Mouse (Mus musculus) limb, embryonic 12.5 days (tissue): ENCODE data around the gene Cst6. TPM values are rescaled to one million over a fixed set of nuclear protein-coding genes. Genes with fewer than 3 reads are reported as not detected.

Experiments used
- polyA plus RNA-seq: library from polyadenylated mRNA; unstranded; fragments of >200 nt; fragmentation: Nextera tagmentation; extraction: Ambion mirVana; gene quantifications from 2 replicates; pipeline ENCODE4 v1.2.1, GENCODE M21; 2016

Cst6 gene
- polyA plus RNA-seq, 1 experiment from 2014 or later: 1.4 TPM

Other genes starting within 250 kb of the Cst6 start
- 237 and 239 TPM in 2 replicates for gene Rab1b, start 242.5 kb downstream of the Cst6 start, polyA plus RNA-seq
- 28.1 and 32.1 TPM in 2 replicates for gene Klc2, start 231.0 kb downstream of the Cst6 start, polyA plus RNA-seq
- gene Pacs1, start 76.5 kb downstream of the Cst6 start, polyA plus RNA-seq: 25.9 and 32.2 TPM in 2 replicates
- gene Sf3b2, start 54.1 kb downstream of the Cst6 start, polyA plus RNA-seq: 380 and 389 TPM in 2 replicates
- 6.1 and 6.7 TPM in 2 replicates for gene Gal3st3, start 51.2 kb downstream of the Cst6 start, polyA plus RNA-seq
- gene Catsper1, start 13.8 kb downstream of the Cst6 start, polyA plus RNA-seq: not detected in 2 replicates
- 68.6 and 73.5 TPM in 2 replicates for gene Eif1ad, start 17.2 kb upstream of the Cst6 start, polyA plus RNA-seq
- 453 and 465 TPM in 2 replicates for gene Banf1, start 17.6 kb upstream of the Cst6 start, polyA plus RNA-seq
- gene Sart1, start 39.1 kb upstream of the Cst6 start, polyA plus RNA-seq: 111 and 118 TPM in 2 replicates
- 0.20 TPM in 2 replicates for gene Tsga10ip, start 53.0 kb upstream of the Cst6 start, polyA plus RNA-seq
- 310 and 324 TPM in 2 replicates for gene Drap1, start 75.4 kb upstream of the Cst6 start, polyA plus RNA-seq
- gene AI837181, start 75.6 kb upstream of the Cst6 start, polyA plus RNA-seq: 65.0 and 69.1 TPM in 2 replicates
- gene Fosl1, start 98.0 kb upstream of the Cst6 start, polyA plus RNA-seq: not detected in 2 replicates
- gene Ccdc85b, start 108.3 kb upstream of the Cst6 start, polyA plus RNA-seq: 10.4 and 10.8 TPM in 2 replicates
- gene Fibp, start 111.0 kb upstream of the Cst6 start, polyA plus RNA-seq: 130 and 140 TPM in 2 replicates
- gene Ctsw, start 118.9 kb upstream of the Cst6 start, polyA plus RNA-seq: 2.2 and 2.9 TPM in 2 replicates
- 138 and 139 TPM in 2 replicates for gene Efemp2, start 124.4 kb upstream of the Cst6 start, polyA plus RNA-seq
- 43.4 and 43.7 TPM in 2 replicates for gene Mus81, start 138.8 kb upstream of the Cst6 start, polyA plus RNA-seq
- gene Cfl1, start 140.9 kb upstream of the Cst6 start, polyA plus RNA-seq: 2,525 and 2,543 TPM in 2 replicates
- 0.20 and 0.42 TPM in 2 replicates for gene 1700020D05Rik, start 154.2 kb upstream of the Cst6 start, polyA plus RNA-seq
- gene Snx32, start 161.0 kb upstream of the Cst6 start, polyA plus RNA-seq: 9.3 and 10.1 TPM in 2 replicates
- gene Ovol1, start 211.1 kb upstream of the Cst6 start, polyA plus RNA-seq: 1.2 TPM in 2 replicates
- gene Ap5b1, start 218.5 kb upstream of the Cst6 start, polyA plus RNA-seq: 1.8 TPM in 2 replicates